Mouse (Mus musculus) adrenal gland, adult 18-20 months (tissue): ENCODE measurements at regions not wholly inside any gene's neighbourhood (a gene's known extent, or its start where the extent isn't known, plus 50 kb on each side); places are given as distances from the start of the nearest gene placed in this dataset.

ENCODE experiments used
- DNase-seq, 2 experiments: peaks; one replicate each; pipeline ENCODE4 v3.0.0; 2021 to 2022; ENCODE audit warnings: low spot score in 2 of 2

GRCm38 (mm10) chr6:99990604-99991003 lies 264.4 kb upstream of the Prok2 start:
- no peak for DNase-seq

GRCm38 (mm10) chr6:99986449-99986848 lies 260.3 kb upstream of the Prok2 start:
- no peak for DNase-seq

GRCm38 (mm10) chr6:99985322-99985721 lies 259.1 kb upstream of the Prok2 start:
- no peak for DNase-seq

GRCm38 (mm10) chr6:99984856-99985224 lies 258.6 kb upstream of the Prok2 start:
- DNase-seq, result no peak

GRCm38 (mm10) chr6:99984057-99984855 lies 258.1 kb upstream of the Prok2 start:
- DNase-seq, result no peak

GRCm38 (mm10) chr6:99979614-99980013 lies 253.4 kb upstream of the Prok2 start:
- DNase-seq, result no peak

- DNase-seq, result no peak
These were observed 252.1 kb upstream of the Prok2 start for GRCm38 (mm10) chr6:99978164-99978746.

- DNase-seq, result no peak
These were observed 250.0 kb upstream of the Prok2 start for GRCm38 (mm10) chr6:99976144-99976543.

GRCm38 (mm10) chr6:99975486-99975885 lies 249.3 kb upstream of the Prok2 start:
- DNase-seq, result no peak

- no peak for DNase-seq
These were observed 248.3 kb upstream of the Prok2 start for GRCm38 (mm10) chr6:99974464-99974863.

- DNase-seq, result no peak
These were observed 245.2 kb upstream of the Prok2 start for GRCm38 (mm10) chr6:99971376-99971775.

- DNase-seq, result no peak
These were observed 242.7 kb upstream of the Prok2 start for GRCm38 (mm10) chr6:99968889-99969288.

- no peak for DNase-seq
These were observed 241.3 kb upstream of the Prok2 start for GRCm38 (mm10) chr6:99967465-99967864.

- DNase-seq, result no peak
These were observed 238.3 kb upstream of the Prok2 start for GRCm38 (mm10) chr6:99964540-99964939.

- no peak for DNase-seq
These were observed 237.8 kb upstream of the Prok2 start for GRCm38 (mm10) chr6:99964007-99964406.

GRCm38 (mm10) chr6:99959371-99959770 lies 233.2 kb upstream of the Prok2 start:
- DNase-seq, result no peak

GRCm38 (mm10) chr6:99954832-99955830 lies 228.9 kb upstream of the Prok2 start:
- DNase-seq, result no peak

GRCm38 (mm10) chr6:99953980-99954776 lies 228.0 kb upstream of the Prok2 start:
- DNase-seq, result no peak

GRCm38 (mm10) chr6:99950811-99951210 lies 224.6 kb upstream of the Prok2 start:
- no peak for DNase-seq

- DNase-seq, result no peak
These were observed 220.7 kb upstream of the Prok2 start for GRCm38 (mm10) chr6:99946917-99947316.

GRCm38 (mm10) chr6:99946481-99946880 lies 220.3 kb upstream of the Prok2 start:
- DNase-seq, result no peak
